Mouse (Mus musculus) neural tube, embryonic 13.5 days (tissue): ENCODE results near the gene Ctrb1. TPM values are rescaled to one million over a fixed set of nuclear protein-coding genes. Genes with fewer than 3 reads are reported as not detected.

ENCODE experiments used
- ATAC-seq: fragments of 200-750 bp; cut with Nextera tagmentation; 2 replicates; pipeline ENCODE4 v1.8.0; 2017; ENCODE audit warnings: low read depth, mild to moderate bottlenecking, moderate TSS enrichment, moderate library complexity
- H3K27ac ChIP-seq: fragments of 300-500 bp; sonication (generic); replicated peaks from 2 replicates; pipeline ENCODE4 v1.5.1; 2015; ENCODE audit warnings: moderate library complexity, mild to moderate bottlenecking, inconsistent platforms
- H3K27me3 ChIP-seq: fragments of 300-500 bp; sonication (generic); 2 replicates; pipeline ENCODE4 v1.6.1; 2015; ENCODE audit warnings: mild to moderate bottlenecking, inconsistent platforms
- H3K36me3 ChIP-seq: fragments of 300-500 bp; sonication (generic); 2 replicates; pipeline ENCODE4 v1.6.1; 2015; ENCODE audit warnings: mild to moderate bottlenecking, inconsistent platforms
- H3K4me1 ChIP-seq: fragments of 300-500 bp; sonication (generic); replicated peaks from 2 replicates; pipeline ENCODE4 v1.6.1; 2015; ENCODE audit warnings: inconsistent platforms
- H3K4me2 ChIP-seq: fragments of 300-500 bp; sonication (generic); 2 replicates; pipeline ENCODE4 v1.6.1; 2015; ENCODE audit warnings: inconsistent platforms, mild to moderate bottlenecking, moderate library complexity
- H3K4me3 ChIP-seq: fragments of 300-500 bp; sonication (generic); 2 replicates; pipeline ENCODE4 v1.5.1; 2015; ENCODE audit warnings: mild to moderate bottlenecking, inconsistent platforms
- H3K9ac ChIP-seq: fragments of 300-500 bp; sonication (generic); 2 replicates; pipeline ENCODE4 v1.6.1; 2015; ENCODE audit warnings: moderate library complexity, mild to moderate bottlenecking, inconsistent platforms
- H3K9me3 ChIP-seq: fragments of 300-500 bp; sonication (generic); 2 replicates; pipeline ENCODE4 v1.6.1; 2016; ENCODE audit warnings: inconsistent platforms
- WGBS: fragments of 180-500 bp; shearing (Covaris S2); methylation state at CpG from one replicate; pipeline ENCODE4 v1.1.7; 2015; 5-methylcytosine and 5-hydroxymethylcytosine counted together
- polyA plus RNA-seq: library from polyadenylated mRNA; unstranded; fragments of >200 nt; fragmentation: Nextera tagmentation; extraction: Ambion mirVana; gene quantifications from 2 replicates; pipeline ENCODE4 v1.2.1, GENCODE M21; 2015

Ctrb1 gene
- polyA plus RNA-seq, 1 experiment from 2014 or later = not detected

GRCm38 (mm10) chr8:111700740-111701139 lies 9.9 kb upstream of the Ctrb1 start:
- H3K27me3 ChIP-seq = no peaks in the 10 kb centered on the region
- H3K4me2 ChIP-seq = no peak overlapping the region
- H3K4me1 ChIP-seq = no peaks in the 10 kb centered on the region
- 86% methylated on average over 5 of the region's 5 CpGs for WGBS
- no peak overlapping the region for H3K4me3 ChIP-seq
- H3K27ac ChIP-seq = no peak overlapping the region
- no peak for ATAC-seq
- no peaks in the 10 kb centered on the region for H3K9me3 ChIP-seq
- no peak overlapping the region for H3K9ac ChIP-seq
- no peaks in the 10 kb centered on the region for H3K36me3 ChIP-seq

- ATAC-seq = no peak
- Histone ChIP-seq H3K4me1 (no peaks in the 10 kb centered on the region), H3K9ac (no peak overlapping the region), H3K9me3 (no peaks in the 10 kb centered on the region), H3K36me3 (no peaks in the 10 kb centered on the region), H3K27me3 (no peaks in the 10 kb centered on the region), H3K4me3 (no peak overlapping the region), H3K27ac (no peak overlapping the region), H3K4me2 (no peak overlapping the region)
- WGBS = 79% methylated on average over 3 of the region's 3 CpGs
Measured at GRCm38 (mm10) chr8:111700201-111700600, 9.4 kb upstream of the Ctrb1 start.

GRCm38 (mm10) chr8:111699035-111699434 lies 8.2 kb upstream of the Ctrb1 start:
- Histone ChIP-seq H3K9me3 (no peaks in the 10 kb centered on the region), H3K27ac (no peak overlapping the region), H3K4me3 (no peak overlapping the region), H3K9ac (no peak overlapping the region), H3K4me2 (no peak overlapping the region), H3K4me1 (no peaks in the 10 kb centered on the region), H3K36me3 (no peaks in the 10 kb centered on the region), H3K27me3 (no peaks in the 10 kb centered on the region)
- ATAC-seq = no peak
- WGBS = 33% methylated on average over 1 of the region's 1 CpGs

GRCm38 (mm10) chr8:111697655-111698054 lies 6.8 kb upstream of the Ctrb1 start:
- H3K4me3 ChIP-seq = no peak overlapping the region
- H3K27ac ChIP-seq = no peak overlapping the region
- H3K36me3 ChIP-seq = no peaks in the 10 kb centered on the region
- H3K9me3 ChIP-seq = no peaks in the 10 kb centered on the region
- WGBS = 76% methylated on average over 10 of the region's 10 CpGs
- H3K4me1 ChIP-seq = no peaks in the 10 kb centered on the region
- no peak overlapping the region for H3K4me2 ChIP-seq
- no peaks in the 10 kb centered on the region for H3K27me3 ChIP-seq
- no peak for ATAC-seq
- no peak overlapping the region for H3K9ac ChIP-seq

GRCm38 (mm10) chr8:111695441-111695840 lies 4.6 kb upstream of the Ctrb1 start:
- no peak overlapping the region for H3K27ac ChIP-seq
- H3K4me3 ChIP-seq = no peak overlapping the region
- no peaks in the 10 kb centered on the region for H3K9me3 ChIP-seq
- H3K36me3 ChIP-seq = no peaks in the 10 kb centered on the region
- H3K9ac ChIP-seq = no peak overlapping the region
- H3K4me1 ChIP-seq = no peaks in the 10 kb centered on the region
- no peak for ATAC-seq
- no peak overlapping the region for H3K4me2 ChIP-seq
- whole genome bisulfite sequencing = 70% methylated on average over 7 of the region's 7 CpGs
- no peaks in the 10 kb centered on the region for H3K27me3 ChIP-seq

- no peaks in the 10 kb centered on the region for H3K4me1 ChIP-seq
- H3K9me3 ChIP-seq = no peaks in the 10 kb centered on the region
- H3K9ac ChIP-seq = no peak overlapping the region
- no peak overlapping the region for H3K4me3 ChIP-seq
- no peaks in the 10 kb centered on the region for H3K27me3 ChIP-seq
- no peak overlapping the region for H3K27ac ChIP-seq
- 65% methylated on average over 6 of the region's 6 CpGs for WGBS
- H3K4me2 ChIP-seq = no peak overlapping the region
- H3K36me3 ChIP-seq = no peaks in the 10 kb centered on the region
- ATAC-seq = no peak
Measured at GRCm38 (mm10) chr8:111693261-111693741, 2.5 kb upstream of the Ctrb1 start.

GRCm38 (mm10) chr8:111686881-111687280 lies 3.9 kb downstream of the Ctrb1 start:
- Histone ChIP-seq H3K4me2 (no peak overlapping the region), H3K9ac (no peak overlapping the region), H3K4me1 (no peaks in the 10 kb centered on the region), H3K27ac (no peak overlapping the region), H3K27me3 (no peaks in the 10 kb centered on the region), H3K36me3 (no peaks in the 10 kb centered on the region), H3K4me3 (no peak overlapping the region), H3K9me3 (no peaks in the 10 kb centered on the region)
- ATAC-seq = no peak
- WGBS = 83% methylated on average over 13 of the region's 13 CpGs

GRCm38 (mm10) chr8:111682521-111682920 lies 8.3 kb downstream of the Ctrb1 start:
- Histone ChIP-seq H3K27me3 (no peaks in the 10 kb centered on the region), H3K4me3 (no peak overlapping the region), H3K4me2 (no peak overlapping the region), H3K9me3 (no peaks in the 10 kb centered on the region), H3K4me1 (no peaks in the 10 kb centered on the region; the same call in 1 of the 2 replicates), H3K36me3 (no peaks in the 10 kb centered on the region), H3K9ac (no peak overlapping the region), H3K27ac (no peak overlapping the region)
- no peak for ATAC-seq
- WGBS = 33% methylated on average over 9 of the region's 9 CpGs

- H3K4me2 ChIP-seq = no peak overlapping the region
- no peaks in the 10 kb centered on the region for H3K27me3 ChIP-seq
- peak overlapping the region; percentile 71 for H3K27ac ChIP-seq
- no peak overlapping the region for H3K4me3 ChIP-seq
- H3K36me3 ChIP-seq = no peaks in the 10 kb centered on the region
- H3K9me3 ChIP-seq = peaks cover 5% of the 10 kb centered on the region; the same call in 1 of the 2 replicates
- no peaks in the 10 kb centered on the region; the same call in 1 of the 2 replicates for H3K4me1 ChIP-seq
- peak; percentile 84 for ATAC-seq
- no peak overlapping the region for H3K9ac ChIP-seq
- WGBS = 49% methylated on average over 11 of the region's 11 CpGs
Measured at GRCm38 (mm10) chr8:111681153-111681552, 9.7 kb downstream of the Ctrb1 start.

GRCm38 (mm10) chr8:111680423-111681028 lies 10.3 kb downstream of the Ctrb1 start:
- Histone ChIP-seq H3K9ac (no peak overlapping the region), H3K4me2 (no peak overlapping the region), H3K4me3 (no peak overlapping the region), H3K4me1 (no peaks in the 10 kb centered on the region; the same call in 1 of the 2 replicates), H3K9me3 (peaks cover 7% of the 10 kb centered on the region; the same call in 1 of the 2 replicates), H3K36me3 (no peaks in the 10 kb centered on the region), H3K27me3 (no peaks in the 10 kb centered on the region), H3K27ac (peak overlapping the region; percentile 71)
- ATAC-seq = peak; percentile 33; the same call in 1 of the 2 replicates
- WGBS = 36% methylated on average over 17 of the region's 17 CpGs

GRCm38 (mm10) chr8:111678848-111679247 lies 12.0 kb downstream of the Ctrb1 start:
- Histone ChIP-seq H3K4me1 (no peaks in the 10 kb centered on the region; the same call in 1 of the 2 replicates), H3K27me3 (no peaks in the 10 kb centered on the region)
- WGBS = 88% methylated on average over 7 of the region's 7 CpGs

GRCm38 (mm10) chr8:111678111-111678510 lies 12.7 kb downstream of the Ctrb1 start:
- Histone ChIP-seq H3K9ac (no peak overlapping the region), H3K27me3 (no peaks in the 10 kb centered on the region), H3K4me3 (no peak overlapping the region), H3K4me1 (no peaks in the 10 kb centered on the region; the same call in 1 of the 2 replicates), H3K27ac (no peak overlapping the region), H3K4me2 (no peak overlapping the region), H3K36me3 (0 out of 2 replicates have a peak, but pooled peaks cover 6% of the 10 kb centered on the region), H3K9me3 (peaks cover 7% of the 10 kb centered on the region; the same call in 1 of the 2 replicates)
- no peak for ATAC-seq
- 36% methylated on average over 3 of the region's 3 CpGs for WGBS

More at GRCm38 (mm10) chr8:111678848-111679247, 12.0 kb downstream of the Ctrb1 start:
- no peak overlapping the region for H3K27ac ChIP-seq
- no peak overlapping the region for H3K4me2 ChIP-seq
- ATAC-seq = no peak
- H3K9me3 ChIP-seq = peaks cover 7% of the 10 kb centered on the region; the same call in 1 of the 2 replicates
- no peaks in the 10 kb centered on the region for H3K36me3 ChIP-seq
- no peak overlapping the region for H3K4me3 ChIP-seq
- H3K9ac ChIP-seq = no peak overlapping the region

GRCm38 (mm10) chr8:111676237-111676636 lies 14.6 kb downstream of the Ctrb1 start:
- Histone ChIP-seq H3K36me3 (peaks cover 16% of the 10 kb centered on the region), H3K4me2 (no peak overlapping the region), H3K9ac (no peak overlapping the region), H3K4me3 (no peak overlapping the region), H3K4me1 (no peaks in the 10 kb centered on the region; the same call in 1 of the 2 replicates), H3K27me3 (no peaks in the 10 kb centered on the region), H3K27ac (no peak overlapping the region), H3K9me3 (peaks cover 7% of the 10 kb centered on the region; the same call in 1 of the 2 replicates)
- WGBS = 76% methylated on average over 8 of the region's 8 CpGs
- ATAC-seq = no peak
